Mouse (Mus musculus): Measurements from ENCODE around the gene Hoxd3.
A peak's percentile ranks its signal among the peaks of the same experiment; 100 is the strongest.

Hoxd3 gene

DNA sequence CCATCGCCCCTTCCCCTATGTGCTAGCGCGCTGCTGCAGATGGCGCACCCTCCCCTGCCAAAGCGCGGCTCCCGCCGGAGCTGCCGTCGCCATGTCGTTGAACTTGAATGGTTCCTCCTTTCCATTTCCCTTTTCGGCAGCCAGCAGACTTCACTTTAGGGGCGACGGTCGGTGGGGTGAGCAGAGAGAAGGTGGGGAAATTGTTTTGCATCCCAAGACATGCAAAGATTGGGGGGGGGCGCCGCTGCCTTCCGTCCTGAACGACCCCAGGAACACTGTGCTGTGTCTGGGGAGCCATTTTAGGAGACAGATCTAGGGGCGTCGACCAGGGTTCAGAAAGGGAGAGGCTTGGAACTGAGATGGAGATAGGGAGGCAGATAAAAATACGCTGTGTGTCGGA, 31.7 kb upstream of the Hoxd3 start:
- DNase-seq, result no peak

DNA sequence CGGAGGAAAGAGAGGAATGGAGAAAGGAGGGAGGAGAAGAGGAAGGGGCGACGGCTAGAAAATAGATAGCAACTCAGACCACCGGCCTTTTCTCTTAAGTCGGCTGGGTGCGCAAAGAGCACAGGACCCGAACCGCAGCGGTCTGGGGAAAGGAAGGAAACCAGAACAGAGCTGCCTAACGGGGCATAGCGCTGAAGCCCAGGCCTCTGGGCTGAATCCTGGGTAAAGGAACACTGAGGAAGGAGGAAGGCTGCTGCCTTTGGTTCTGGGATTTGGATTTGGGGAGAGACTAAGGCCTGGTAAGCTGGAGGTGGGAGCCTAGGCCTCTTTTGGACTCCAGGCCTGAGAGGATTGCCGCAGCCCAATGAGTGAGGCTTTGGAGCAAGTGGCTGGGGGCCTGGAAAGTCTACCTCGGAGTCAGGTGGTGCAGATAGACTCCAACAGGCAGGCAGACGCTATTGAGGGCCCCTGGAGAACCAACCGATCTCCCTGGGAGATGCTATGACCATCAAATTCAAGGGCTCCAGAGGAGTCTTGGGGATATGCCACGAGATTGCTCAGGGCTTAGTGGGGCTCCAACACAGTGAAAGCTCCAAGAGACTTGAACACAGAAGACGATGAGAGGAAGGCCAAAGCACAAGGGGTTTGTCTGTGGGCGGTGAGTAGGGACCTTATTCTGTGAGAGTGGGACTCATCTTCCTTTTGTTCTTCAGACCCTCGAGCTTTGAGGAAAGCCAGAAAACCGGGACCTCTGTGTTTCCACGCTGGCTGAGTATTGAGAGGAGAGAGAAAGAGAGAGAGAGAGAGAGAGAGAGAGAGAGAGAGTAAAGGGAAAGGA, 30.9 kb upstream of the Hoxd3 start:
- DNase-seq, result no peak

DNA sequence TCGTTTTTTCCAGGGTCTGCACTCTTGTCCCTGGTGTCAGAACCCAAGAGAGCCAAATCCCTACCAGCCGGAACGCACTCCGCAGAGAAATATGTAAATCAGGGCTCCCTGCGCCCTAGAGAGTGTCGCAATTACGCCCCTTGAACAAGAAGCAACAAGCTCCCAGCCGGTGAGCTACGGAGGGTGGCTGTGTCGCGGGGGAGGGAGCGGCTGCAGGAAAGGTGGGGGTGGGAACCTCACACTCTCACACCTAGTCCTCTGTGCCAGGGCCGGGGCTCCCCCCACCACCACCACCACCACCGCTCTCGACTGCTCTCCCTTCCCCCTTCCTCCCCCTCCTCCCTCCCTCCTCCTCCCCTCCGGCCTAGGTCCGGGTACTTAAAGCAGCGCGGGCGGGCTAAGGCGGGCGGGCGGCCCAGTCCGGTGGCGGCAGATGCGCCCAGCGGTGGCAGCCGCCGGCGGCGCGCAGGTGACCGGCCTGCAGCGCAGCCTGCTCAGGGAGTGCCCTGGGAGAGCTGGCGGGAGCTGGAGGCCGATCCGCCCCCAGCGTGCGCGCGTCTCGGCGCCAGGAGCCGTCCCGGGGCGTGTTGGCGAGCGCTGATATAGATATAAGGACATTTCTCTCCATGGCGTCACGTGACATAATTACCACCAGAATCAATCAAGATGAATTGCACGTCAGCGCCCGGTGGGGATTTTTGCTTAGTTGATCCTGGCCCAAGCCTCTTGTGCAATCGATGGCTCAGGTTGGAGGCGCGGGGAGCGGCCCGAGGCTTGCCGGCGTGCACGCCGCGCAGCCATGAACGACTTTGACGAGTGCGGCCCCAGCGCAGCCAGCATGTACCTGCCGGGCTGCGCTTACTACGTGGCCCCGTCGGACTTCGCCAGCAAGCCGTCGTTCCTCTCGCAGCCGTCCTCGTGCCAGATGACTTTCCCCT, 29.9 kb upstream of the Hoxd3 start:
- DNase-seq, result no peak

DNA sequence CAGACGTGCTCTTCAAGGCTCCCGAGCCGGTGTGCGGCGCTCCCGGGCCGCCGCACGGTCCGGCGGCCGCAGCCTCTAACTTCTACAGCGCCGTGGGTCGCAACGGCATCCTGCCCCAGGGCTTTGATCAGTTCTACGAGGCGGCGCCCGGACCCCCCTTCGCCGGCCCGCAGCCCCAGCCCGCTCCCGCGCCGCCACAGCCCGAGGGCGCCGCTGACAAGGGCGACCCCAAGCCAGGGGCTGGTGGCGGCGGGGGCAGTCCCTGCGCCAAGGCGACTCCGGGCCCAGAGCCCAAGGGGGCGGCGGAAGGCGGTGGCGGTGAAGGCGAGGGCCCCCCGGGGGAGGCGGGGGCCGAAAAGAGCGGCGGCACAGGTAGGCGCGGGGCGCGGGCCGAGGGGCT, 28.9 kb upstream of the Hoxd3 start:
- no peak for DNase-seq

DNA sequence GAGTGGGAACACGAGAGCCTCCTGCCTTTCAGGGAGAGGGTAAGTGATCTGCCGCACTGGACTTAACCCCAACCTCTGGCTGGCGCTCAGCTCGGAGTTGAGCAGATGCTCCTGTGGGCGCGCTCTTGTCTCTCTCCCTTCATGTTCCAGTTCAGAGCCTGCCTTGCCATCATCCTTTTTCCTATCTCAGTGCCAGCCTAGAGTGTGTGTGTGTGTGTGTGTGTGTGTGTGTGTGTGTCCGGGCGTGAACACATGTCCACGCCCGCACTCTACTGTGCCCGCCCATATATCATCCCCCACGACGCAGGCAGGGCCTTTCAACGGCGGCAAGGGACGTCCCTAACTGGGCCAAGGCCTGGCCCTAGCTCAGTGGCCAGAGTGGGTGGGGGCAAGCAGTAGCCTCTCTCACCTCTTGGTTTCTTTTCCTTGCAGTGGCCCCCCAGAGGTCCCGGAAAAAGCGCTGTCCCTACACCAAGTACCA, 28.2 kb upstream of the Hoxd3 start:
- DNase-seq, result no peak

DNA sequence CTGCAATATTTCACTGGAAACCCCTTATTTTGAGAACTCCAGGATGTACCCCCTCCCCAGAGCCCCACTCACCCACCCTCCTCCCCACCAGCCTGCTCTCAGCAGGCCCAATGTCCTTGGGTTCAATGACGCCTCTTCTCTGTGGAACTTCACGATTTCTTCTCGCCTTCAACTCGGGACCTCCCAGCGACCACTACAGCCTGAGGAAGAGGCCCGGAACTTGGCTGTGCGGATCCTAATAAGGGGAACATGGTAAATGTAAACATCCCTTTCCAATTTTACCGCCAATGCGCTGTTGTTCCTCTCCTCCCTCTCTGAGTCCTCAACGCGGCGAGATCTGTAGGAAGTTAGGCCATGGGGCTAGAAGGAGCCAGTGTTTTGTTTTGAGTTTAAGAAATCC, 27.6 kb upstream of the Hoxd3 start:
- DNase-seq, result no peak

DNA sequence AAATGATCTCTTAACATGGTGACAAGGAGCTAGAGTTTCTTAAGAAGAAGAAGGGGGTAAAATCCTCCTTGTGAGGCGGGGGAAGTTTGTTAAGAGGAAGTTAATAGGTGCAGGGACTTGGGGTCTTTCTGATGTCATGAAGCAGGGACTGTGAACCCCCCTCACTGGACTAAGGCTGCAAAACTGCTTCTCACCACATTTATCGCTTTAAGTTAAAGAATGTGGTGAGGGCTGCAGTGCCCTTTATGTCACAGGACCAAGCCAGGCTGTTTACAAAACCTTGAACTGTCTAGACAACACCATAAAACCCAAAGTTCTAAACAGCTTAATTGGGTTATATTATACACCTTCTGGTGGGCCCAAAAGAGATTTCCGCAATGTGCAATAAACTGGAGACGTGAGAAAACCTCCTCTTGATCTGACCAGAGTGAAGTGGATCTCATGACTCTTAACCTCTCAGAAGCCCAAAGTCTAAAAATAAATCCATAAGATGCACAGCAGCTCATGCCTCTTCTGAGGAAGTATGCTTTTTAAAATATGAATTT, 26.6 kb upstream of the Hoxd3 start:
- DNase-seq, result no peak

DNA sequence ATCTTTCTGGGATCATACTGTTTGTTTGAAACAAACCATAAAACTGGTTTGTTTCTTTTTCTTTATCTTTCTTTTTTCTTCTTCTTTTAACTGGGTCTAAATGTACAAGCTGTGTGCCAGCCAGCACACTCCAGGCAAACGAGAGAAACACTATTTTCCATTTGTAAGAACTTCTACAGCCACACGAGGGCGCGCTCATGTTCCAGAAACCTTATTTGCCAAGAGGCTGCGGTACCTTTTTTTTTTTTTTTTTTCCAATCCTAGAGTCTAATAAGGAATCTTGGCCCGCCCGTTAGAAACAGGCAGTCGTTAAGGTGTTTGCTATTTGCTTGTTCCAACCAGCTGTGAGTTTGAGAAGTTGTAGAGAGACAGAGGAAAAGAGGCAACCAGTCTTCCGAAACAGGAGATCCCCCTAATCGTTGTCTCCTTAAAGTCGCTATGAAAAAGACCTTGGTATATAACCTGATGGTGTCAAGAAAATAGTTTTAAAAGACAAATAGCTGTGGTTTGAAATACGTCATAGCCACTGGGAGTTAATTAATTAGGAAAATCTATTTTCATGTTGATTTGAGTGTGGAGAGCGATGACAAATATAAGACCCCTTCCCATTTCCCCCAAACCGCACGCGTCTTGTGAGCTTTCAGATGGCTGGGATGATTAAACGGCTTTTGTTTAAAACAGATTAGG, 25.3 kb upstream of the Hoxd3 start:
- peak in 1 of 2 experiments; percentile 25 for DNase-seq

DNA sequence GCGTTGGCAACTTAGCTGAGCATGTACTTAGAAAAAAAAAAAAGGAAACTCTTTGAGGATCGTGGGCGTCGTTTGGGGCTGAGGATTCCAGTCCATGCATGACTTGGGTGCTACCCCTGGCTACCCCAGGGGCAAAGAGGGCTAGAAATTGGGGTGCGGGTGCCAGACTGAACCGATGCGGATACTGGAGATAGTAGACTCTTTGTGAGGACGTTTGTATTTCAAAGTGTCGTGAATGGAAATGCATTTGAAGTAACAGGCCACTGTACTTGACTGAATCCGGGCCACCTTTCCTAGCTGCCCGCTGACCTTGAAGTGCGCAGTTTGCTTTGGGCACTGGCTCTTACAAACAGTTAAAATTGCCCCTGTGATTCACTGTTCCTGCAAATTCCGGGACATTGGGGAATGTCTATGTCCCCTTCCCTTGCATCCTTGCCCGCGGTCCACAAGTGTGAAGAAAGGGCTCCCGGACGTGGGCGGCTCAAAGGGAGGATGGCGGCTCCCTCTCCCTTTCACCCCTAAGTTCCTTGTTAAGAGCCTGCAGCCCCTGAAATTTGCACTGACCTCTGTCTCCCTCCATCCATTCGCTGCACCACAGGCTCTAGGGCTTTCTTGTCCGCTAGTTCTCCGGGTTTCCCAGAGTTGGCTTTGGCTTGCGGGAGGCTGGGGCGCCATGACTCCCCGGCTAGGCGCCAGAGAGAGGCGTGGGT, 24.6 kb upstream of the Hoxd3 start:
- DNase-seq, result no peak

DNA sequence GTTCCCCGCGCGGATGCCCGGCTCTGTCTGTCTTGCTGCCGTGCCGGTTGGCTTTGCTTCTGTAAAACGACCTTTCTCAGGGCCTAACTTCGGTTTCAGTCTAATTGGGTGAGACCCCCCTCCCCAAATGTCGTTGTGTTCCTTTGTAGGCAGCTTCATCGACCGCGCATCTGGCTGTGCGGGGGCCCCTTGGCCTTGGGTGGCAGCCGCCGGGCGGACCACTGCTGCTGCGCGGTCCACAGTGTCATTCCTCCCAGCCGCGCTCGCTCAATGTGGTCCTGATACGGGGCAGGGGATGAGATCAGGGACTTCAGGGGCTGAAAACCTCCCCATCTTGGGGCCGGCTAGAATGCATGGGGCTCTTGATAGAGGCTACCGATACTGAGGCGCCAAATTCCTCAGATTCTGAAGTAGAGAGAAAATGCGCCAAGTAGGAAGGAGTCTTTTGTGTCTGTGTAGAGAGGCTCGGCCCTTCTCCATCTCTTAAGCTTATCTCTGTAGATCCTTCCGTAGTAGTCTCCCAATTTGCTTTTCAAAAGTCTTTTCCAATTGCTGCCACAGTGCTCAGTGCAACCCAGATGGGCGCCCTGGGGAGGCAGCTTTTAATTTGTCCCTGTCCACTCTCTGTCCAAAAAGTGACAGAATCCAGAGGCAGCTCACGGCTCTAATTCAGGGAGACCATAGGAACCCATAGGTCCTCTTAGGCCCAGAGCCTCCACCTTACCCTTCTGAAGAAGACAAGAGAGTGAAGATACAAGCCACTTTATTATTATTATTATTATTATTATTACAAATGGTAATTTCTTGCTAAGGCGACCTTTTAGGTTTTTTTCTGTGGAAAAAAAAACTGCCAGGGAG, 23.8 kb upstream of the Hoxd3 start:
- no peak for DNase-seq

DNA sequence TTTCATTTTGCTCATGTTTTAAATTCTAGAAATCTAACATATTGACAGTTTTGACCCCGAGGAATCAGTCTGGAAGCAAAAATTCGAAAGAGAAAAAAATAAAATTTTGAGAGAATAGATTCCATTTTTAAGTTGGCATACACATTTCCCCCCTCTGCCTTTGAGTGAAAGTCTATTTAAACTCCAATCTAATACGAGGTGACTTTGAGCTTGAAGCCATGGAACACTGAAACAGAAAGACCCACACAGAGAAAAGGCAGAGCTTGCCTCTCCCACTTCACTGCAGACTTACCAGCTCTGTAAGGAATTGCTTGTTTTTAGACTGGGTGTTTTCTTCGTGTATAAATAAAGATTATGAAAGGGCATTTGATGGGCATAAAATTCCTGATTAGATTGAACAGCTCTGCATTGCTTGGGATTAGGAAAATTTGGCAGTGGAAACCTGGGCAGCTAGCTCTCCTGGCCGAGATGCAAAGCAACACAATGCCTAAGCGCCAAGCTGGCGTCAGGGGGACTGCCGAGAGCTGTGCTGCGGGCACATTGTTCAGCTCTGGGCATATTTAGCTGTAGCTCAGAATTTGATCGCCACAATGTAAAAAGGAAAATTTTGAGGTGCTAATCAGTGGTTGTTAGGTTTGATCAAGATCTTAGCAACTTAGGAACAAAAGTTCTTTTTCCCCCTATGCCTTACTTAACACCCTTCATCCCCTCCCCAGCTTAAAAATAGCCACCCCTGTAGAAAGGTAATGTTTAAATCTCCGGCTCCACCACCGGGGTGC, 22.7 kb upstream of the Hoxd3 start:
- DNase-seq, result no peak

DNA sequence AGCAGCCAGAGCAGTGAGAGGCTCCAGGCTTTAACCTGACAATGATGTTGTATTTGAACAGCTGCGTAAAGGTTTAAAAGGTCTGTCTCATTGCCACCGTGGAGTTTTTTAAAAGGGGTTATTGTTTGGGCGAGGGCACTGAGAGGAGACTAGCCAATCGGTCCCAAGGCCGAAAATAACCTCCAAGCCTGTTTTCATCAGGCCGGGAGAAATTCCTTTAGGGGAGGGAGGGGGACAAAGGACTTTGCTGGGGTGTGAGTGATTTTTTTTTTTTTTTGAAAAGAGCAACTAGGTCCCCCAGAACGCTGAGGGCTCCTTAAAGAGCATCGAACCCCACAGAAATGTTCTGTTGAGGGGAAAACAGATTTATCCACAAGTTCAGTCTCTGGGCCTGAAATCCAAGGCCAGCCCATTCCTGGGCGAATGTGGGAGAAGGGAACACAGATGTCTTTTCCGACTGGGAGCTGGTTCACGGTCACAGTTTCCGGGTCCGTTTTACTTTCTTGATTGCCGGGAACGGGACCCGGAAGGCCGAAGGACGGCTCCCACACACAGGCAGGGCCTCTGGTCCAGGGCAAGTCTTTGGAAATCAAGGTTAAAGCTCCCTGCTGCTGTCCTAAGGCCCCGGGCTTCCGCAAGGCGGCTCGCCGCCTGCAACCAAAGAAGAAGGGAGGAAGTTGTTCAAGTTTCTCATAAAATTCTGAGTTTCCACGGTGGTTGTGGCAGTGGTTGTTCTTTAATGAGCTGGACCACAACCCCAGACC, 22.0 kb upstream of the Hoxd3 start:
- DNase-seq, result no peak

DNA sequence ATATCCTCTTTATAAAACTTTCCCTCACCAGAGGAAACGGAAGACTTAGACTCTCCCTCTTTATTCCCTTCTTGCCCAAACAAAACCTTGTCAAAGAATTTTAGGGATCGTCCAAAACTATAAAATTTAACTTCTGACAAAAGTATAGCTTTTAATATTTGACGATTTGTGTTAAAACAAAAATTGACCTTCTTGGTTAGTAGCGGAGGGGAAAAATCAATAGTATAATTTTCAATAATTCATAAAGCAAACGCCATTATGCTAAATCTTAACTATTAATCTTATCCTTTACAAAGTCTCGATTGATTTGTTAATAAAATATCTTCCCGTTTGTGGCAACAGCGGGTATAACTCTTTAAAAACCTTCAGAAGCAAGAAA, 21.4 kb upstream of the Hoxd3 start:
- DNase-seq, result no peak

DNA sequence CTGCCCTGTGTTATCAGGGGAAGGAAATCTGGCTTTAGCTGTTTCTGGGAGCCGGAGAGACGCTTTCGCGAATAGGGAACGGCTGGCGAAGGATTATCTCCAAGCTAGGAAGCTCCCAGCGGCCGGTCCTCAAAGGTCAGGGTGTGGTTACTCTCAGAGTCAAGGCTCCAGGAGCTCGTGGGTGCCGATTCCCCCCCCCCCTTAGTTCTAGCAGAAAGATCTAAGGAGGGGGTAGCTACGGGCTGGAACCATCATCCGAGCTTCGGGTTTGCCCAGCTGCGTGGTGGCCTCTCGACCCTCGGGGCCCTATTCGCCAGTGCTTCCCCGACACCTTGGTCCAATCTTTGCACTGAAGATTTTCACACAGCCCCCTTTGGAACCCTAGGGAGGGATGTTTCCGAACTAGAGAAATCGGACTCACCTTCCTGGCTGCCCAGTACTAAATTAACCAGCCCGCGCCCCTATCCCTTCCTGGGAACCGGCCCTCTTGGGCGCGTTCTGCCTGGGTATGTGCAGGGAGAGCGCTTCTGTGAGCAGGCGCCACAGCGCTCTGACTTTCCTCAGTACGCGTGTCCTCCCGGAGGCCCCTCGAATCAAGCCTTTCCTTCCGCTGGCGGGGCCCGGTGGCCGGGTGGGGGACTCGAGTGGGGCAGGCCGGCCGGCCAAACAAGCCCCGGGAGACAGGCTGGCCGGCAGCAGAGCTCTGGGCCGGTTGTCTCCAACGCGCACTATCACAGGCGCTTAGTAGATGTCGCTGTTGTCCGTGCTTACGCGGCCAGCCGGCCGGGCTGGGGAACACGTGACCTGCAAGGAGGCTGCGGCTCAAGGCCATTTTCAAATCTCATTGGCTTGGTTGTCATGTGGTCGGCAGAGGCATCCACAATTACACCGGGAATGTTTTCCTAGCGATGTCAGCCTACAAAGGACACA, 20.4 kb upstream of the Hoxd3 start, which contains the start of gene Hoxd10:
Gene Hoxd10, plus strand, starts transcription at position 903 of the 930 bp plus-strand sequence.
- no peak for DNase-seq

DNA sequence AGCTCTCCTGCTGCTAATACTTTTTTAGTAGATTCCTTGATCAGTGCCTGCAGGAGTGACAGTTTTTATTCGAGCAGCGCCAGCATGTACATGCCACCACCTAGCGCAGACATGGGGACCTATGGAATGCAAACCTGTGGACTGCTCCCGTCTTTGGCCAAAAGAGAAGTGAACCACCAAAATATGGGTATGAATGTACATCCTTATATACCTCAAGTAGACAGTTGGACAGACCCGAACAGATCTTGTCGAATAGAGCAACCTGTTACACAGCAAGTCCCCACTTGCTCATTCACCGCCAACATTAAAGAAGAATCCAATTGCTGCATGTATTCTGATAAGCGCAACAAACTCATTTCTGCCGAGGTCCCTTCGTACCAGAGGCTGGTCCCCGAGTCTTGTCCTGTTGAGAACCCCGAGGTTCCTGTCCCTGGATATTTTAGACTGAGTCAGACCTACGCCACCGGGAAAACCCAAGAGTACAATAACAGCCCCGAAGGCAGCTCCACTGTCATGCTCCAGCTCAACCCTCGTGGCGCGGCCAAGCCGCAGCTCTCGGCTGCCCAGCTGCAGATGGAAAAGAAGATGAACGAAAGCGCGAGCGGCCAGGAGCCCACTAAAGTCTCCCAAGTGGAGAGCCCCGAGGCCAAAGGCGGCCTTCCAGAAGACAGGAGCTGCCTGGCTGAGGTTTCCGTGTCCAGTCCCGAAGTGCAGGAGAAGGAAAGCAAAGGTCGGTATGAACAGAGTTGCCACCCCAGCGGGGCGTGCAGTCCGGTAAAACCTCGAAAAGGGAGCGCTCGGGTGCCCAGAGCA, 19.5 kb upstream of the Hoxd3 start:
- DNase-seq, result no peak

DNA sequence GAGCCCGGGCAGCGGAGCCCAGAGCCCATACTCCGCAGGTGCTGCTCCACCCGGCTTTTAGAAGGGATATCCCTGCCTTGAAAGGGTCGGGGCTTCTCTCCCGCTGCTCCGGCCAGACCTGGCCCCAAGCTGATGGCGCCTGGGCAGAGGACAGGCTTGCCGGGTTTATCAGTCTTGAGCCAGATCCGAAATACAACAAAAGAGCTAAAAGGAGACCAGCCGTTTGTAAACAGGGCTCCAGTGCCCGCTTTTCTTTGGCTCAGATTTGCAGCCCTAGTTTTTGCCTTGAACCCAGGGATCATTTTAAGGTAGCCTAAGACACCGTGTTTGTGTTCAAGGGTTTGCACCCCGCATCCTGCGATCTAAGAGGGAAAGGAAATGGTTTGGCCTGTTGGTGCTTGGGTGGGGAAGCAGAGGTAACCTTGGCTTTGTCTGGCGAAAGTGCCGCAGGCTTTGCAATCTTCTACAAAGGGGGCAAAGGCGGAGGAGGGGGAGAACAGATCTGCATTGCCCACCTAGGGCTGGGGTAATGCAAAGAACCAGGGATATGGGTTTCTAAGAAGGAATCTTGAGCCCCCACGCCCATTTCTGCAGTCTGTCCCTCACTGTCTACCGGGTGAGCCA, 18.8 kb upstream of the Hoxd3 start:
- DNase-seq, result no peak

DNA sequence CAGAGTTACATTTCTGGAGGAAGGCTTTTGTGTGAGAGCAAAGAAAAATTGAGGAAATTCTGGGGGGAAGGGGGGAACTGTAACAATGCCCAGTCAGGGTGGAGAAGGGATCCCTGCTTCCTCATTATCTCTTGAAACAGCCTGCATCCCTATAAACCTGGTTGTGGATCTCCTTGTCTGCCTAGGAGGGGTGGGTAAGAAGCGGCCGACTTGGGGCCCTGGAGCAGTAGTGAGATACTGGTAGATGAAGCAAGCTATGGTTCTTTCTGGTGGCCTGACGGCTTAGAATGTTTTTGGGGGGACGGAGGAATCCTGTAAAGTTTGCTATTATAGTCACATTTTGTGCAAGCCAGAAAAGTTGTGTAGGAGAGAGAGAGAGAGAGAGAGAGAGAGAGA, 18.3 kb upstream of the Hoxd3 start:
- DNase-seq, result no peak

Data from cerebellum, adult 18-20 months (tissue).